Mouse (Mus musculus) embryonic facial prominence, embryonic 11.5 days (tissue): ENCODE results near the gene Col18a1. TPM values are rescaled to one million over a fixed set of nuclear protein-coding genes. Genes with fewer than 3 reads are reported as not detected.

Experiments used
- ATAC-seq: fragments of 200-750 bp; cut with Nextera tagmentation; replicated peaks from 2 replicates; pipeline ENCODE4 v1.8.0; 2017; ENCODE audit warnings: low read depth; ENCODE audit not compliant: insufficient number of reproducible peaks, low FRiP score, low TSS enrichment
- DNase-seq: peaks from one replicate; pipeline ENCODE4 v3.0.0-alpha.2; 2015; ENCODE audit warnings: low spot score
- H3K27ac ChIP-seq: fragments of 300-500 bp; sonication (generic); replicated peaks from 2 replicates; pipeline ENCODE4 v1.5.1; 2014; ENCODE audit warnings: mild to moderate bottlenecking, low read depth, low read length, control low read depth
- H3K27me3 ChIP-seq: fragments of 300-500 bp; sonication (generic); 2 replicates; pipeline ENCODE4 v1.6.1; 2014; ENCODE audit warnings: mild to moderate bottlenecking, low read length, moderate library complexity, mixed read lengths; ENCODE audit not compliant: control insufficient read depth, insufficient read depth
- H3K36me3 ChIP-seq: fragments of 300-500 bp; sonication (generic); replicated peaks from 2 replicates; pipeline ENCODE4 v1.6.1; 2014; ENCODE audit warnings: low read depth, mild to moderate bottlenecking, low read length, moderate library complexity, mixed read lengths; ENCODE audit not compliant: control insufficient read depth, insufficient read depth
- H3K4me1 ChIP-seq: fragments of 300-500 bp; sonication (generic); 2 replicates; pipeline ENCODE4 v1.6.1; 2014; ENCODE audit warnings: low read length, mixed read lengths; ENCODE audit not compliant: control insufficient read depth, insufficient read depth
- H3K4me2 ChIP-seq: fragments of 300-500 bp; sonication (generic); 2 replicates; pipeline ENCODE4 v1.6.1; 2014; ENCODE audit warnings: low read depth, mild to moderate bottlenecking, control low read depth, low read length, moderate library complexity
- H3K4me3 ChIP-seq: fragments of 300-500 bp; sonication (generic); 2 replicates; pipeline ENCODE4 v1.5.1; 2014; ENCODE audit warnings: low read depth, low read length, control low read depth
- H3K9ac ChIP-seq: fragments of 300-500 bp; sonication (generic); replicated peaks from 2 replicates; pipeline ENCODE4 v1.6.1; 2014; ENCODE audit warnings: mild to moderate bottlenecking, control low read depth, low read length
- H3K9me3 ChIP-seq: fragments of 300-500 bp; sonication (generic); replicated peaks from 2 replicates; pipeline ENCODE4 v1.6.1; 2016; ENCODE audit warnings: mild to moderate bottlenecking, low read length, inconsistent platforms, mixed read lengths; ENCODE audit not compliant: control insufficient read depth
- WGBS: fragments of 180-500 bp; shearing (Covaris S2); extraction: QIAGEN DNeasy Blood & Tissue Kit; methylation state at CpG from one replicate; pipeline ENCODE4 v1.1.7; 2014; 5-methylcytosine and 5-hydroxymethylcytosine counted together
- polyA plus RNA-seq: library from polyadenylated mRNA; unstranded; fragments of >200 nt; fragmentation: Nextera tagmentation; extraction: Ambion mirVana; gene quantifications from 2 replicates; pipeline ENCODE4 v1.2.1, GENCODE M21; 2014

Gene Col18a1
- polyA plus RNA-seq, 1 experiment from 2014 or later = 55.5 TPM

DNA sequence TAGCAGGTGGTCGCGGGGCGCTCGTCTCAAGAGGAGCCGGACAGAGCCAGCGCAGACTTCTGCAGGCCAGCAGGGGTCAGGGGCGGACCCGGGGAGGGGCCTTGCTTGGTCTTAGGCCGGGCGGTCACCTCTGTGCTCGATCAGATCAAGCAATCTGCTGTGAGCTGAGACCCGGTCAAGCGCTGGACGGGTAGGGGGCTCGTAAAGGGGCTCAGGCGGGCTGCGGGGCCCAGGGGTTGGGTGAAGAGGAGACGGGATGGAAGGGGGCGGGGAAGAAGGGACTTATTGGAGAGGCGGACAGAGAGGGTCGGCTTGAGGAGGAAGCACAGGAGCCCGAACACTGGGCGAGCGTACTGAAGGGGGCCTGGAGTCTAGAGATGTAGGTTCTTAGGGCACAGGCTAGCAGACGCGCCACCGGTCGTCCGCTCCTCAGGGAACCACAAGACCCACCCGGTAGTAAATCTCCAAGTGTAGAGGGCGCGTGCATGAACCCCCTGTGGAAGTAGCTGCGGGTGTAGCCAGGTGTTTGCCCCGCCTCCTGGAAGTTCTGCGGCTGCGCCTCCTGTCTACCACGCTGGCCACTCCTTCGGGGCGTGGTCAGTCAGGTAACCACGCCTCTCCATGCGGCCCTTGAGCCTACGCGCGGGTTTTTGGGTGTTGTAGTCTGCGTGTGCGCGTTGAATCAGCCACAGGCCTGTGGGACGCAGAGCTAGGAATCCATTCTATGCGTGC is 133.6 kb downstream of the Col18a1 start:
- Histone ChIP-seq H3K27me3 (no peaks in the 10 kb centered on the region), H3K4me1 (no peaks in the 10 kb centered on the region), H3K36me3 (no peaks in the 10 kb centered on the region), H3K27ac (0 out of 2 replicates have a peak overlapping the region, but pooled peaks have one; percentile 22), H3K4me3 (peak overlapping the region; percentile 59), H3K4me2 (peak overlapping the region; percentile 87), H3K9ac (peak overlapping the region; percentile 66), H3K9me3 (no peaks in the 10 kb centered on the region)
- under 1% methylated on average over 49 of the region's 49 CpGs for WGBS
- peak; percentile 87 for ATAC-seq
- peak; percentile 99 for DNase-seq

DNA sequence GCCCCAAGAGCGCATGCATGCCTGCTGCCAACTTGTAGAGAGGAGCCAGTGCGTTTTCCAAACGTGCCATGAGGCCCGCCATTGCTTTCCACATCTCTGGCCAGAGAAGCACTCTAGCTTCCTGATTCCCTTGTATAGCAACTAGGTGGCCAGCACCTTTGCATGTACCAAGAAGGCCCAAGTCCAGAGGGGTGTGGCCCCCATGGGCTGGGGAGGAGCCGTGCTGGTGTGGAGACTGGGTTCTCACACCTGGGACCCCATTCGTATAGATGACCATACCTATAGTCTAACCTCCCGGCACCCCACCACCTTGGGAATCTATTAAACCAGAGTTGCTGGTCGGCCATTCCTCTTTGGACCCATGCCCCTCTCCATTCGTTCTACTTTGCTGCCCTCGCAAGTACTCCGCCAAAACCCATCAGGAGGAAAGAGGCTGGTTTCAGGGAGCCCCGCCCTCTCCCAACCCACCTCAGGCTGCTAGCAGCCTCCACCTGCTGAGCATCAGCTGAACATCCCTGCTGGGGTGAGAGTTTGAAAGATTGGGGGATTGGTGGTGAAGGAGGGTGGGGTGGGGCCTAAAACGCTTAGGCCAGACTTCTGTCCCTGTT is 134.5 kb downstream of the Col18a1 start, which contains the start of gene Slc19a1:
TSS of gene Slc19a1 (plus strand) at position 474 of the 608 bp plus-strand sequence.
- Histone ChIP-seq H3K9me3 (no peaks in the 10 kb centered on the region), H3K4me1 (no peaks in the 10 kb centered on the region), H3K9ac (peak within 1 kb of the TSS; percentile 66), H3K4me3 (peak within 1 kb of the TSS; percentile 59), H3K36me3 (no peaks in the 10 kb centered on the region), H3K27me3 (no peaks in the 10 kb centered on the region), H3K4me2 (peak within 1 kb of the TSS; percentile 87), H3K27ac (0 out of 2 replicates have a peak within 1 kb of the TSS, but pooled peaks have one; percentile 22)
- no peak for ATAC-seq
- DNase-seq = no peak
- 35% methylated on average over 13 of the region's 13 CpGs for WGBS

DNA sequence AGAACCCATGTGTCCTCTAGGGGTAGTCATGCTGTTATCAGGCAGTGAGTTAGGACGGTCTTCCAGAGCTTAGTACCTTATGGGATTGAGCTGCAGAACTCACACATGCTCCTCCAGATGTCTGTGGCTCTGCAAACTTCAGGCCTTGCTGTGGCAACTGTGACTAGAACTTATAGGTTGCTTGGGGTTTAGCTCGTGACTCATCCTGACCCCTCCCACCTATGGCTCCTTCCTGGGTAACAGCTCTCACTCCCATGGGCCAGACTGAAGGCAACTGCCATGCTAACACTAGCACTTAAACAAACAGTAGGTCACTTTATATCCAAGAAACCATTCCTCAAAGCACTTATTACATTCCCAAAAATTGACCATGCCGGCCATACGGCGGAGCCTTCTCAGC is 135.7 kb downstream of the Col18a1 start:
- 85% methylated on average over 5 of the region's 5 CpGs for WGBS
- no peak overlapping the region for H3K9ac ChIP-seq
- no peak for ATAC-seq
- no peak for DNase-seq
- H3K27ac ChIP-seq = no peak overlapping the region
- H3K9me3 ChIP-seq = no peaks in the 10 kb centered on the region
- H3K4me3 ChIP-seq = no peak overlapping the region
- H3K4me2 ChIP-seq = no peak overlapping the region
- H3K36me3 ChIP-seq = no peaks in the 10 kb centered on the region
- no peaks in the 10 kb centered on the region for H3K4me1 ChIP-seq
- H3K27me3 ChIP-seq = no peaks in the 10 kb centered on the region

DNA sequence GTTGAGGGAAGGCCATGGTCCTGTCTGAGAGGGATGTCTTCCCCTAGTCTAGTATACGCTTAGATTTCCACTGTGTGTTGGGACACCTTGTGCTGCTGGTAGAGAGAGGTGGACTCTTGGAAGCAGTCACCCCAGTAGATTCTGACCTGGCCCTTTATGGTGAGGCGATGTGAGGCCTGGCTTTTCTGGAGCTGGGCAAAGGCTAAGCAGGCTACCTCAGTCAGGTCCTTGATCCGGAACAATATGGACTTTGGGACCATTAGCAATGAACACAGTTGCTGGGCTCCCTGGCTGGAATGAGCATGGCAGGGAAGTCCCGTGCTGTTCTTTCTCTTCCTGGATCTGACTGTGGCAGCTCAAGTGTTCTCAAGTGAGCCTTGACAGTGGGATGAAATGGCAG is 136.6 kb downstream of the Col18a1 start:
- Histone ChIP-seq H3K4me1 (no peaks in the 10 kb centered on the region), H3K4me2 (no peak overlapping the region), H3K27ac (no peak overlapping the region), H3K36me3 (no peaks in the 10 kb centered on the region), H3K4me3 (no peak overlapping the region), H3K9ac (no peak overlapping the region), H3K27me3 (no peaks in the 10 kb centered on the region), H3K9me3 (no peaks in the 10 kb centered on the region)
- 85% methylated on average over 4 of the region's 4 CpGs for WGBS
- DNase-seq (no peak), ATAC-seq (no peak)

DNA sequence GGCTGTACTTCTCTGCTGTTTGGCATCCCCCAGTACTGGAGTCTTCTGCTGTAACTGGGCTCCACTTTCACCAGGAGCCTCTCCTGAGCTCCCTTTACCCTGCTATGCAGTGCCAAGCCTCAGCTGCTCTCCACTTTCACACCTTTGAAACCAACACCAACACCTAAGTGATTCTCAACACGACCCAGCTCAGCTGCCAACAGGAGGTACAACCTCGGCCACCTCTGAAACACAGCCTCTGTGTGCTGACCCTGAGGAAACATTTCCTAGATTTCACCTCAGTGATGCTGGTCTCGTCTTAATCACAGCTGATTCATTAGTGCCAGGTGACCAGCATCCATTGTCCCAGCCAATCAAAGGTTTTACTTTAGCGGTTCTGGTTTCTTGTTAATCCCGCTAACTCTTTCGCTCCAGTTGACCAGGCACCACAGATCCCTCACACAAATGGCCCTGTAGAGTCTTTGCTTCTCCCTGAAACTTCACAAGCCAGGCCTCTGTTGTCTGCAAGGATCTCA is 137.5 kb downstream of the Col18a1 start:
- DNase-seq (no peak), ATAC-seq (no peak)
- Histone ChIP-seq H3K4me2 (no peak overlapping the region), H3K4me1 (no peaks in the 10 kb centered on the region), H3K36me3 (no peaks in the 10 kb centered on the region), H3K27me3 (no peaks in the 10 kb centered on the region), H3K9ac (no peak overlapping the region), H3K27ac (no peak overlapping the region), H3K9me3 (no peaks in the 10 kb centered on the region), H3K4me3 (no peak overlapping the region)
- WGBS = 80% methylated on average over 6 of the region's 6 CpGs

DNA sequence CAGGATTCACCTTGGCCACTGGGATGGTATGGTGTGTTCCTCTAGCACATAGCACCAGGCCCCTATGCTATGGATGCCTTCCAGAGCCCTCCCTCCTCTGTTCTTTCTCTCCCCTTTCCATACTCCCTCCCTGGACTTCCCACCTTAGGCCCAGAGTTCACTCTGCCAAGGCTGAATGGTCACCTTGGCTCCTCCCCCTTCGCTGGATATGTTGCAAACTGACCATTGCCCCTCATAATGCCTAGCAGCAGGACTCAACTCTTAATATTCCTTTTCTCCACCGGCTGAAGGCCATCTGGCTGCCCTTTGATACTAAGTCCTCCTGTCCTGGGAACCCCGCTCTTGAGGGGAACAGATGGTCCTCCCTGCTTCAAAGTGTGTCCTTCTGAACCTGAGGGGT is 139.4 kb downstream of the Col18a1 start:
- WGBS = 87% methylated on average over 3 of the region's 3 CpGs
- ATAC-seq = no peak

DNA sequence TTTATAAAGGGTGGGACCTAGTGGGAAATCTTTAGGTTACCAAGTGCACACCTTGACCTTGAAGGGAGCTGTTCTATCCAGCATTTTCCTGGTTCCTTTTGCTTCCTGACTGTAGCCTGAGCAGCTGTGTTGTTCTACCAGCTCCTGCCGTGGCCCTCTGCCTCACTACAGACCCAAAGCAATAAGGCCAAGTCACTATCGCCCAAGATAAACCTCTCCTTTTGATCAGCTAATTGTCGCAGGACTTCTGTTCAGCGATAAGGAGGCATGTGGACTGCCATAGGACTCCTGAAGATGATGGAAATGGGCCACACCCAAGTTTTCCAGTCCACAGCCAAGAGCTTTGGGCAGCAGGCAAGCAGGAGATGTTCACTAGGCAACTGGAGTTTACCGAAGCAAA is 142.1 kb downstream of the Col18a1 start:
- Histone ChIP-seq H3K4me1 (no peaks in the 10 kb centered on the region), H3K4me3 (no peak overlapping the region), H3K27me3 (no peaks in the 10 kb centered on the region), H3K36me3 (no peaks in the 10 kb centered on the region), H3K9ac (no peak overlapping the region), H3K27ac (no peak overlapping the region), H3K4me2 (no peak overlapping the region), H3K9me3 (no peaks in the 10 kb centered on the region)
- 84% methylated on average over 5 of the region's 5 CpGs for WGBS
- DNase-seq (no peak), ATAC-seq (no peak)

More for the DNA sequence above, 139.4 kb downstream of the Col18a1 start:
- no peak overlapping the region for H3K4me2 ChIP-seq
- no peak overlapping the region for H3K27ac ChIP-seq
- no peak overlapping the region for H3K9ac ChIP-seq
- DNase-seq = no peak
- H3K4me3 ChIP-seq = no peak overlapping the region
- no peaks in the 10 kb centered on the region for H3K4me1 ChIP-seq
- no peaks in the 10 kb centered on the region for H3K36me3 ChIP-seq
- no peaks in the 10 kb centered on the region for H3K27me3 ChIP-seq
- no peaks in the 10 kb centered on the region for H3K9me3 ChIP-seq
